Mouse (Mus musculus): Measurements from ENCODE around the gene Opcml. TPM values are rescaled to one million over a fixed set of nuclear protein-coding genes. Genes with fewer than 3 reads are reported as not detected.

Opcml gene
- polyA plus RNA-seq, 1 experiment from 2014 or later, result 4.9 TPM

- Histone ChIP-seq H3K9ac (no peak overlapping the region), H3K36me3 (no peaks in the 10 kb centered on the region), H3K4me2 (replicated peaks) (no peak overlapping the region), H3K9me3 (no peaks in the 10 kb centered on the region), H3K4me3 (no peak overlapping the region), H3K27me3 (no peaks in the 10 kb centered on the region), H3K27ac (no peak overlapping the region), H3K4me1 (0 out of 2 replicates have a peak, but pooled peaks cover 5% of the 10 kb centered on the region)
- 29% methylated on average over 14 of the region's 14 CpGs for WGBS
- ATAC-seq (ENCODE audit: low FRiP score, low read depth), result no peak
Measured at GRCm38 (mm10) chr9:28563066-28563683, 772.6 kb downstream of the Opcml start.

- ATAC-seq (ENCODE audit: low FRiP score, low read depth), result no peak
- Histone ChIP-seq H3K4me3 (no peak overlapping the region), H3K36me3 (no peaks in the 10 kb centered on the region), H3K4me2 (replicated peaks) (no peak overlapping the region), H3K9ac (no peak overlapping the region), H3K9me3 (no peaks in the 10 kb centered on the region), H3K4me1 (peaks cover 19% of the 10 kb centered on the region; the same call in 1 of the 2 replicates), H3K27me3 (no peaks in the 10 kb centered on the region), H3K27ac (no peak overlapping the region)
- WGBS, result 15% methylated on average over 8 of the region's 8 CpGs
Measured at GRCm38 (mm10) chr9:28569041-28569522, 778.5 kb downstream of the Opcml start.

GRCm38 (mm10) chr9:28569776-28570175, 779.2 kb downstream of the Opcml start:
- no peak overlapping the region for H3K27ac ChIP-seq
- no peak overlapping the region for H3K4me2 ChIP-seq (replicated peaks)
- WGBS, result 15% methylated on average over 2 of the region's 2 CpGs
- H3K4me3 ChIP-seq, result no peak overlapping the region
- no peaks in the 10 kb centered on the region for H3K27me3 ChIP-seq
- no peak for ATAC-seq (ENCODE audit: low FRiP score, low read depth)
- H3K9me3 ChIP-seq, result no peaks in the 10 kb centered on the region
- H3K4me1 ChIP-seq, result peaks cover 19% of the 10 kb centered on the region; the same call in 1 of the 2 replicates
- no peak overlapping the region for H3K9ac ChIP-seq
- H3K36me3 ChIP-seq, result no peaks in the 10 kb centered on the region

- 64% methylated on average over 2 of the region's 2 CpGs for WGBS
- no peaks in the 10 kb centered on the region for H3K27me3 ChIP-seq
- H3K4me2 ChIP-seq (replicated peaks), result no peak overlapping the region
- ATAC-seq (ENCODE audit: low FRiP score, low read depth), result no peak
- peaks cover 19% of the 10 kb centered on the region; the same call in 1 of the 2 replicates for H3K4me1 ChIP-seq
- H3K4me3 ChIP-seq, result no peak overlapping the region
- H3K9ac ChIP-seq, result no peak overlapping the region
- H3K27ac ChIP-seq, result no peak overlapping the region
- no peaks in the 10 kb centered on the region for H3K9me3 ChIP-seq
- no peaks in the 10 kb centered on the region for H3K36me3 ChIP-seq
Measured at GRCm38 (mm10) chr9:28571682-28572081, 781.1 kb downstream of the Opcml start.

GRCm38 (mm10) chr9:28572136-28572774, 781.7 kb downstream of the Opcml start:
- no peak overlapping the region for H3K4me3 ChIP-seq
- no peak overlapping the region for H3K4me2 ChIP-seq (replicated peaks)
- no peak for ATAC-seq (ENCODE audit: low FRiP score, low read depth)
- H3K9ac ChIP-seq, result no peak overlapping the region
- 53% methylated on average over 9 of the region's 9 CpGs for WGBS
- H3K36me3 ChIP-seq, result no peaks in the 10 kb centered on the region
- H3K4me1 ChIP-seq, result peaks cover 19% of the 10 kb centered on the region; the same call in 1 of the 2 replicates
- H3K9me3 ChIP-seq, result no peaks in the 10 kb centered on the region
- H3K27ac ChIP-seq, result no peak overlapping the region
- no peaks in the 10 kb centered on the region for H3K27me3 ChIP-seq

GRCm38 (mm10) chr9:28578730-28579129, 788.2 kb downstream of the Opcml start:
- Histone ChIP-seq H3K4me3 (no peak overlapping the region), H3K4me2 (replicated peaks) (no peak overlapping the region), H3K36me3 (no peaks in the 10 kb centered on the region), H3K9me3 (no peaks in the 10 kb centered on the region), H3K27me3 (no peaks in the 10 kb centered on the region), H3K4me1 (no peaks in the 10 kb centered on the region), H3K27ac (no peak overlapping the region), H3K9ac (no peak overlapping the region)
- no peak for ATAC-seq (ENCODE audit: low FRiP score, low read depth)

- ATAC-seq (ENCODE audit: low FRiP score, low read depth), result no peak
- no peaks in the 10 kb centered on the region for H3K36me3 ChIP-seq
- H3K4me3 ChIP-seq, result no peak overlapping the region
- H3K9ac ChIP-seq, result no peak overlapping the region
- H3K9me3 ChIP-seq, result no peaks in the 10 kb centered on the region
- WGBS, result 68% methylated on average over 3 of the region's 3 CpGs
- no peak overlapping the region for H3K27ac ChIP-seq
- no peaks in the 10 kb centered on the region for H3K27me3 ChIP-seq
- no peaks in the 10 kb centered on the region for H3K4me1 ChIP-seq
- H3K4me2 ChIP-seq (replicated peaks), result no peak overlapping the region
Measured at GRCm38 (mm10) chr9:28587253-28587652, 796.7 kb downstream of the Opcml start.

GRCm38 (mm10) chr9:28587857-28588388, 797.3 kb downstream of the Opcml start:
- no peak overlapping the region for H3K4me2 ChIP-seq (replicated peaks)
- ATAC-seq (ENCODE audit: low FRiP score, low read depth), result no peak
- WGBS, result 90% methylated on average over 4 of the region's 4 CpGs

GRCm38 (mm10) chr9:28588488-28588887, 797.9 kb downstream of the Opcml start:
- no peak overlapping the region for H3K4me3 ChIP-seq
- no peaks in the 10 kb centered on the region for H3K27me3 ChIP-seq
- H3K9ac ChIP-seq, result no peak overlapping the region
- H3K9me3 ChIP-seq, result no peaks in the 10 kb centered on the region
- WGBS, result 78% methylated on average over 1 of the region's 1 CpGs
- H3K27ac ChIP-seq, result no peak overlapping the region
- H3K4me2 ChIP-seq (replicated peaks), result no peak overlapping the region
- no peak for ATAC-seq (ENCODE audit: low FRiP score, low read depth)
- H3K36me3 ChIP-seq, result no peaks in the 10 kb centered on the region
- H3K4me1 ChIP-seq, result no peaks in the 10 kb centered on the region

More at GRCm38 (mm10) chr9:28587857-28588388, 797.3 kb downstream of the Opcml start:
- H3K9ac ChIP-seq, result no peak overlapping the region
- no peaks in the 10 kb centered on the region for H3K4me1 ChIP-seq
- H3K36me3 ChIP-seq, result no peaks in the 10 kb centered on the region
- no peaks in the 10 kb centered on the region for H3K9me3 ChIP-seq
- no peaks in the 10 kb centered on the region for H3K27me3 ChIP-seq
- no peak overlapping the region for H3K27ac ChIP-seq
- no peak overlapping the region for H3K4me3 ChIP-seq

GRCm38 (mm10) chr9:28592208-28592607, 801.6 kb downstream of the Opcml start:
- no peaks in the 10 kb centered on the region for H3K27me3 ChIP-seq
- no peaks in the 10 kb centered on the region for H3K36me3 ChIP-seq
- H3K4me3 ChIP-seq, result no peak overlapping the region
- H3K4me2 ChIP-seq (replicated peaks), result no peak overlapping the region
- H3K4me1 ChIP-seq, result no peaks in the 10 kb centered on the region
- no peaks in the 10 kb centered on the region for H3K9me3 ChIP-seq
- no peak overlapping the region for H3K9ac ChIP-seq
- no peak for ATAC-seq (ENCODE audit: low FRiP score, low read depth)
- H3K27ac ChIP-seq, result no peak overlapping the region
- 35% methylated on average over 3 of the region's 3 CpGs for WGBS

GRCm38 (mm10) chr9:28595062-28595461, 804.5 kb downstream of the Opcml start:
- Histone ChIP-seq H3K4me2 (replicated peaks) (no peak overlapping the region), H3K4me1 (no peaks in the 10 kb centered on the region), H3K9ac (no peak overlapping the region), H3K27ac (no peak overlapping the region), H3K4me3 (no peak overlapping the region), H3K36me3 (no peaks in the 10 kb centered on the region), H3K27me3 (no peaks in the 10 kb centered on the region), H3K9me3 (no peaks in the 10 kb centered on the region)
- WGBS, result 98% methylated on average over 3 of the region's 3 CpGs
- ATAC-seq (ENCODE audit: low FRiP score, low read depth), result no peak

GRCm38 (mm10) chr9:28605561-28605960, 815.0 kb downstream of the Opcml start:
- Histone ChIP-seq H3K27ac (no peak overlapping the region), H3K36me3 (no peaks in the 10 kb centered on the region), H3K9me3 (no peaks in the 10 kb centered on the region), H3K27me3 (no peaks in the 10 kb centered on the region), H3K4me1 (no peaks in the 10 kb centered on the region), H3K4me2 (replicated peaks) (no peak overlapping the region), H3K4me3 (no peak overlapping the region), H3K9ac (no peak overlapping the region)
- ATAC-seq (ENCODE audit: low FRiP score, low read depth), result no peak
- 73% methylated on average over 1 of the region's 1 CpGs for WGBS

All from limb, embryonic 13.5 days (tissue).